Comparison of ENCODE assay signal across 7 mouse cellular contexts in genomic region chr11:24049226-24050031, GRCm38 (mm10). TPM values are rescaled to one million over a fixed set of nuclear protein-coding genes. Genes with fewer than 3 reads are reported as not detected.
A peak's percentile ranks its signal among the peaks of the same experiment; 100 is the strongest.
DNase-seq lines count a peak whose midpoint lies in the region; ATAC-seq lines count a peak whose summit lies in the region.

No protein-coding gene starts in this region.

- peak overlapping the region; percentile 78 for H3K9ac ChIP-seq in limb, embryonic 11.5 days (ENCODE audit: low read length)
- H3K9ac ChIP-seq in midbrain, embryonic 14.5 days (replicated peaks; ENCODE audit: low read length), result peak overlapping the region; percentile 78

- H3K9me3 ChIP-seq in limb, embryonic 11.5 days (ENCODE audit: control insufficient read depth, low read length), result no peaks in the 10 kb centered on the region
- H3K9me3 ChIP-seq in midbrain, embryonic 14.5 days (ENCODE audit: control insufficient read depth, low read length), result no peaks in the 10 kb centered on the region

- no peaks in the 10 kb centered on the region for H3K27me3 ChIP-seq in limb, embryonic 11.5 days (ENCODE audit: control insufficient read depth, insufficient read depth, low read length)
- H3K27me3 ChIP-seq in midbrain, embryonic 14.5 days (ENCODE audit: control insufficient read depth, insufficient read depth, low read length), result no peaks in the 10 kb centered on the region

- DNase-seq in adrenal gland, postnatal 10 days, result peak; percentile 87
- peak; percentile 87 for DNase-seq in embryo, embryonic 9.5 days (ENCODE audit: extremely low spot score)
- DNase-seq in kidney, adult 18-20 months, result peak; percentile 76
- peak; percentile 96 for DNase-seq in limb, embryonic 11.5 days (ENCODE audit: low spot score)
- DNase-seq in midbrain, embryonic 14.5 days, result peak; percentile 93
- DNase-seq in spleen, adult 18-20 months, result peak; percentile 69 to 86

- H3K4me1 ChIP-seq in limb, embryonic 11.5 days (ENCODE audit: control insufficient read depth, insufficient read depth, low read length), result 0 out of 2 replicates have a peak, but pooled peaks cover 4% of the 10 kb centered on the region
- H3K4me1 ChIP-seq in midbrain, embryonic 14.5 days (ENCODE audit: control insufficient read depth, insufficient read depth, low read length), result peaks cover 7% of the 10 kb centered on the region; the same call in 1 of the 2 replicates

- H3K4me2 ChIP-seq in limb, embryonic 11.5 days (ENCODE audit: low read depth, severe bottlenecking), result peak overlapping the region; percentile 55
- H3K4me2 ChIP-seq in midbrain, embryonic 14.5 days (ENCODE audit: low read length), result peak overlapping the region; percentile 68

- H3K27ac ChIP-seq in limb, embryonic 11.5 days (replicated peaks; ENCODE audit: low read depth, low read length), result no peak overlapping the region; the same call in 1 of the 2 replicates
- H3K27ac ChIP-seq in midbrain, embryonic 14.5 days (replicated peaks; ENCODE audit: low read depth, low read length), result peak overlapping the region; percentile 70; the same call in 1 of the 2 replicates

- ATAC-seq in granulocyte monocyte progenitor cell, adult 5-6 weeks (replicated peaks; ENCODE audit: poor library complexity, severe bottlenecking), result peak; percentile 96
- peak; percentile 80 for ATAC-seq in limb, embryonic 11.5 days (ENCODE audit: insufficient number of reproducible peaks, low FRiP score, low TSS enrichment, low read depth)
- ATAC-seq in midbrain, embryonic 14.5 days (ENCODE audit: low FRiP score, low TSS enrichment), result peak; percentile 92

- peak overlapping the region; percentile 32 for H3K4me3 ChIP-seq in limb, embryonic 11.5 days (ENCODE audit: low read depth, low read length)
- peak overlapping the region; percentile 46 for H3K4me3 ChIP-seq in midbrain, embryonic 14.5 days (replicated peaks; ENCODE audit: low read depth, low read length)

- H3K36me3 ChIP-seq in limb, embryonic 11.5 days (ENCODE audit: control insufficient read depth, insufficient read depth, low read length), result no peaks in the 10 kb centered on the region
- H3K36me3 ChIP-seq in midbrain, embryonic 14.5 days (ENCODE audit: control insufficient read depth, insufficient read depth, low read length), result no peaks in the 10 kb centered on the region

- WGBS in limb, embryonic 11.5 days, result 5% methylated on average over 28 of the region's 28 CpGs
- WGBS in midbrain, embryonic 14.5 days, result 4% methylated on average over 28 of the region's 28 CpGs

RNA-seq across cellular contexts. Expression of gene A830031A19Rik, which starts 25.4 kb away (rescaled TPM):
- total RNA-seq in adrenal gland, postnatal 10 days (2021), result not detected
- total RNA-seq in granulocyte monocyte progenitor cell, adult 5-6 weeks (2014; fragmentation: Nextera tagmentation), result not detected in 2 replicates
- total RNA-seq in granulocyte monocyte progenitor cell, adult 5-6 weeks (2017), result not detected in 2 replicates
- not detected in 2 replicates for polyA plus RNA-seq in limb, embryonic 11.5 days (2014; fragmentation: Nextera tagmentation; extraction: Ambion mirVana)
- 0.40 TPM in 1 of 2 replicates, not detected in the other for polyA plus RNA-seq in midbrain, embryonic 14.5 days (2014; fragmentation: Nextera tagmentation; extraction: Ambion mirVana)

RNA-seq across cellular contexts. Expression of gene Bcl11a, which starts 28.4 kb away (rescaled TPM):
- 1 to 10 TPM; 3.3 to 4.8 TPM for total RNA-seq in adrenal gland, postnatal 10 days (2021)
- total RNA-seq in granulocyte monocyte progenitor cell, adult 5-6 weeks (2014; fragmentation: Nextera tagmentation), result 33.7 and 44.4 TPM in 2 replicates
- total RNA-seq in granulocyte monocyte progenitor cell, adult 5-6 weeks (2017), result 10.0 and 16.0 TPM in 2 replicates
- polyA plus RNA-seq in limb, embryonic 11.5 days (2014; fragmentation: Nextera tagmentation; extraction: Ambion mirVana), result 95.2 and 98.4 TPM in 2 replicates
- 117 and 121 TPM in 2 replicates for polyA plus RNA-seq in midbrain, embryonic 14.5 days (2014; fragmentation: Nextera tagmentation; extraction: Ambion mirVana)
